In the genomic region with DNA sequence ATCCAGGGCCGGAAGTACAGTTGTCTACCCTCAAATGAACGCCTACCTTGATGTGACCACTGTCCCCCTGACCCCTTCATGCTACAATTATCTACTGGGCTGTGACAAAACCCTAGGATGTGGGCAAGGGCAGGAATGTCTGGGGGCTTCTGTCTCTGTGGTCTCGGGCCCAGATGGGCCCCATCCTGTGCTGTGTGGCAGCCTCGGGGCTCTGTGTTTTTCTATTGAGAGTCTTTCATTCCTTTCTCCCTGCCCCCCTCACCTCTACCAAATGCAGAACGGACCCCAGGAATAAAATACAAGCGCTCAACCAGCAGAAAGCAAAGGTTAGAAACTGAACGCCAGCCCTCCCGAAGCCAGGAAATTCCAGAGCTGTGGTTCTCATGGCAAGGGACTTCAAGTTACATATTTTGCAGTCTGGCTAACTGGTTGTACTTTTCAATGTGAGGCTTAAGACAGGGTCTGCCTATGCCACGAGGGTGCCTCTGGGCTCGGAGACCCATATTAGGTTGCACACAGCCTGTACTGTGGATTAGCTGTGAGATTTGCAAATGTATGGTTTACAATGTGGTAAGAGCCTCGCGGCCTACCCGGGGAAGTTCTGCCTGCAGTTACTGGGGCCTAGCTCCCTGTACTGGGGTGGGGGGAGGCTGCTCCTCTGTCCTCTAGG, we compare ENCODE assay signal across 15 mouse cellular contexts.
DNase-seq lines count a peak whose midpoint lies in the region; ATAC-seq lines count a peak whose summit lies in the region.
"Had no signal": no experiment of that assay in that cellular context is flagged by ENCODE, and none has a peak within 500 bp of the region (broad histone marks: within the 10 kb centered on the region; RNA-seq: fewer than 3 reads in every experiment).

No protein-coding gene starts in this region.

- H3K9ac ChIP-seq in hindbrain, embryonic 13.5 days = no peak overlapping the region
- H3K9ac ChIP-seq in midbrain, embryonic 11.5 days (ENCODE audit: low read length) = no peak overlapping the region
- no peak overlapping the region for H3K9ac ChIP-seq in midbrain, embryonic 16.5 days (ENCODE audit: low read depth, low read length)
- H3K9ac ChIP-seq in embryonic facial prominence, embryonic 14.5 days (ENCODE audit: low read depth, low read length) = no peak overlapping the region; the same call in 1 of the 2 replicates
- 0 out of 2 replicates have a peak overlapping the region, but pooled peaks have one; percentile 0 for H3K9ac ChIP-seq in neural tube, embryonic 11.5 days (ENCODE audit: low read length)

- no peaks in the 10 kb centered on the region for H3K9me3 ChIP-seq in hindbrain, embryonic 10.5 days
- no peaks in the 10 kb centered on the region for H3K9me3 ChIP-seq in hindbrain, embryonic 13.5 days
- H3K9me3 ChIP-seq in midbrain, embryonic 11.5 days (ENCODE audit: control insufficient read depth, low read length) = no peaks in the 10 kb centered on the region
- H3K9me3 ChIP-seq in midbrain, embryonic 16.5 days (replicated peaks; ENCODE audit: control insufficient read depth, low read length, poor library complexity, severe bottlenecking) = no peaks in the 10 kb centered on the region; the same call in 1 of the 2 replicates
- H3K9me3 ChIP-seq in embryonic facial prominence, embryonic 14.5 days (ENCODE audit: control insufficient read depth, low read length) = no peaks in the 10 kb centered on the region
- no peaks in the 10 kb centered on the region for H3K9me3 ChIP-seq in neural tube, embryonic 11.5 days (ENCODE audit: control insufficient read depth, low read length)

- no peaks in the 10 kb centered on the region for H3K36me3 ChIP-seq in hindbrain, embryonic 10.5 days
- H3K36me3 ChIP-seq in hindbrain, embryonic 13.5 days = no peaks in the 10 kb centered on the region
- no peaks in the 10 kb centered on the region for H3K36me3 ChIP-seq in midbrain, embryonic 11.5 days (ENCODE audit: control insufficient read depth, insufficient read depth, low read length)
- H3K36me3 ChIP-seq in midbrain, embryonic 16.5 days (ENCODE audit: control insufficient read depth, insufficient read depth, low read length) = no peaks in the 10 kb centered on the region
- H3K36me3 ChIP-seq in embryonic facial prominence, embryonic 14.5 days (ENCODE audit: control insufficient read depth, insufficient read depth, low read length) = no peaks in the 10 kb centered on the region
- H3K36me3 ChIP-seq in neural tube, embryonic 11.5 days (ENCODE audit: control insufficient read depth, insufficient read depth, low read length) = no peaks in the 10 kb centered on the region

- WGBS in hindbrain, embryonic 10.5 days = 41% methylated on average over 13 of the region's 13 CpGs
- 47% methylated on average over 13 of the region's 13 CpGs for WGBS in hindbrain, embryonic 13.5 days
- WGBS in midbrain, embryonic 11.5 days = 50% methylated on average over 13 of the region's 13 CpGs
- WGBS in midbrain, embryonic 16.5 days = 48% methylated on average over 13 of the region's 13 CpGs
- 17% methylated on average over 13 of the region's 13 CpGs for WGBS in embryonic facial prominence, embryonic 14.5 days
- WGBS in neural tube, embryonic 11.5 days = 40% methylated on average over 13 of the region's 13 CpGs

- peaks cover 18% of the 10 kb centered on the region for H3K27me3 ChIP-seq in hindbrain, embryonic 10.5 days (ENCODE audit: insufficient read depth, poor library complexity, severe bottlenecking)
- 0 out of 2 replicates have a peak, but pooled peaks cover 20% of the 10 kb centered on the region for H3K27me3 ChIP-seq in hindbrain, embryonic 13.5 days
- H3K27me3 ChIP-seq in midbrain, embryonic 11.5 days (ENCODE audit: control insufficient read depth, insufficient read depth, low read length) = no peaks in the 10 kb centered on the region
- H3K27me3 ChIP-seq in midbrain, embryonic 16.5 days (ENCODE audit: control insufficient read depth, insufficient read depth, low read depth, low read length) = no peaks in the 10 kb centered on the region
- no peaks in the 10 kb centered on the region for H3K27me3 ChIP-seq in embryonic facial prominence, embryonic 14.5 days (replicated peaks; ENCODE audit: control insufficient read depth, insufficient read depth, low read length)
- H3K27me3 ChIP-seq in neural tube, embryonic 11.5 days (ENCODE audit: control insufficient read depth, insufficient read depth, low read length) = no peaks in the 10 kb centered on the region

- peak overlapping the region; percentile 73 for H3K27ac ChIP-seq in hindbrain, embryonic 10.5 days
- H3K27ac ChIP-seq in hindbrain, embryonic 13.5 days = no peak overlapping the region
- no peak overlapping the region for H3K27ac ChIP-seq in midbrain, embryonic 11.5 days (ENCODE audit: low read depth, low read length)
- H3K27ac ChIP-seq in midbrain, embryonic 16.5 days (ENCODE audit: low read length) = no peak overlapping the region
- H3K27ac ChIP-seq in embryonic facial prominence, embryonic 14.5 days (replicated peaks; ENCODE audit: low read depth, low read length) = peak overlapping the region; percentile 86
- H3K27ac ChIP-seq in neural tube, embryonic 11.5 days (ENCODE audit: low read depth, low read length) = no peak overlapping the region

- no peak overlapping the region for H3K4me2 ChIP-seq in hindbrain, embryonic 13.5 days
- H3K4me2 ChIP-seq in midbrain, embryonic 11.5 days = no peak overlapping the region
- H3K4me2 ChIP-seq in midbrain, embryonic 16.5 days (ENCODE audit: low read length) = no peak overlapping the region
- H3K4me2 ChIP-seq in embryonic facial prominence, embryonic 14.5 days (ENCODE audit: low read depth, low read length) = no peak overlapping the region
- H3K4me2 ChIP-seq in neural tube, embryonic 11.5 days (ENCODE audit: low read depth) = no peak overlapping the region

- peaks cover 16% of the 10 kb centered on the region for H3K4me1 ChIP-seq in hindbrain, embryonic 10.5 days (replicated peaks)
- no peaks in the 10 kb centered on the region for H3K4me1 ChIP-seq in hindbrain, embryonic 13.5 days (replicated peaks)
- no peaks in the 10 kb centered on the region for H3K4me1 ChIP-seq in midbrain, embryonic 11.5 days (ENCODE audit: control insufficient read depth, insufficient read depth, low read length)
- H3K4me1 ChIP-seq in midbrain, embryonic 16.5 days (ENCODE audit: control insufficient read depth, insufficient read depth, low read length) = no peaks in the 10 kb centered on the region
- H3K4me1 ChIP-seq in embryonic facial prominence, embryonic 14.5 days (ENCODE audit: control insufficient read depth, insufficient read depth, low read length) = peaks cover 17% of the 10 kb centered on the region
- no peaks in the 10 kb centered on the region for H3K4me1 ChIP-seq in neural tube, embryonic 11.5 days (ENCODE audit: control insufficient read depth, insufficient read depth, low read length)

- DNase-seq in hindbrain, embryonic 10.5 days (ENCODE audit: low spot score) = peak; percentile 44
- DNase-seq in midbrain, embryonic 11.5 days (ENCODE audit: low spot score, missing footprints) = peak; percentile 83
- peak; percentile 91 for DNase-seq in embryonic facial prominence, embryonic 14.5 days (ENCODE audit: low spot score)
- peak; percentile 26 for DNase-seq in neural tube, embryonic 11.5 days (ENCODE audit: low spot score)
- DNase-seq in layer of hippocampus, postnatal 10 days (ENCODE audit: low spot score in 2 of 2) = no peak
- DNase-seq: adrenal gland, postnatal 36 days; cerebellum, adult 8-10 months; gastrocnemius, postnatal 25 days; kidney, adult 9 months; left cerebral cortex, postnatal 4 days; retina, postnatal 1 day; right cerebral cortex, postnatal 4 days had no signal

- ATAC-seq in hindbrain, embryonic 13.5 days (ENCODE audit: low FRiP score) = no peak
- ATAC-seq in midbrain, embryonic 11.5 days (ENCODE audit: low FRiP score) = no peak
- ATAC-seq in midbrain, embryonic 16.5 days = no peak
- ATAC-seq in embryonic facial prominence, embryonic 14.5 days (ENCODE audit: low read depth) = peak; percentile 94
- no peak for ATAC-seq in neural tube, embryonic 11.5 days (ENCODE audit: insufficient read depth, low FRiP score, low TSS enrichment)
- ATAC-seq: Patski had no signal

- H3K4me3 ChIP-seq in hindbrain, embryonic 10.5 days = no peak overlapping the region
- no peak overlapping the region for H3K4me3 ChIP-seq in hindbrain, embryonic 13.5 days
- no peak overlapping the region for H3K4me3 ChIP-seq in midbrain, embryonic 11.5 days (ENCODE audit: low read depth, low read length)
- no peak overlapping the region for H3K4me3 ChIP-seq in midbrain, embryonic 16.5 days (ENCODE audit: low read depth, low read length)
- no peak overlapping the region for H3K4me3 ChIP-seq in embryonic facial prominence, embryonic 14.5 days (ENCODE audit: low read depth, low read length)
- H3K4me3 ChIP-seq in neural tube, embryonic 11.5 days (ENCODE audit: low read depth, low read length) = no peak overlapping the region

Comparison
In these comparisons a context has a peak if more than half of its experiments do, and no peak if none do; other contexts are left out.
1. H3K27ac ChIP-seq: peak in hindbrain, embryonic 10.5 days (single experiment) and embryonic facial prominence, embryonic 14.5 days (single experiment); none in hindbrain, embryonic 13.5 days (single experiment), midbrain, embryonic 11.5 days (single experiment), midbrain, embryonic 16.5 days (single experiment) and neural tube, embryonic 11.5 days (single experiment).
2. DNase-seq: peak in hindbrain, embryonic 10.5 days (single experiment), midbrain, embryonic 11.5 days (single experiment), embryonic facial prominence, embryonic 14.5 days (single experiment) and neural tube, embryonic 11.5 days (single experiment); none in layer of hippocampus, postnatal 10 days (0 of 2).